Mouse (Mus musculus) MEL (cell line): Measurements from ENCODE around the gene Rab31. TPM values are rescaled to one million over a fixed set of nuclear protein-coding genes. Genes with fewer than 3 reads are reported as not detected.

Experiments
- DNase-seq: peaks from one replicate; pipeline ENCODE4 v3.0.0; 2011; ENCODE audit warnings: low read depth, low spot score
- H3K27ac ChIP-seq: 2 replicates; pipeline ENCODE4 v1.5.1; 2012; ENCODE audit warnings: low read depth, mild to moderate bottlenecking, control low read depth, low read length, moderate library complexity; ENCODE audit not compliant: control insufficient read depth
- H3K27me3 ChIP-seq, 2 experiments: fragments of 150-350 bp in 1 of 2; sonication (generic) in 1 of 2; 2 replicates each; pipeline ENCODE4 v1.6.1; 2012; ENCODE audit warnings: low read length in 2 of 2, mild to moderate bottlenecking in 2 of 2, improper control_type of control experiment in 1 of 2, moderate library complexity in 1 of 2; ENCODE audit not compliant: insufficient read depth in 2 of 2, control insufficient read depth in 1 of 2
- H3K36me3 ChIP-seq, 2 experiments: 2 replicates each; pipeline ENCODE4 v1.6.1; 2012 to 2014; ENCODE audit warnings: low read length in 2 of 2, improper control_type of control experiment in 1 of 2, inconsistent platforms in 1 of 2, mild to moderate bottlenecking in 1 of 2; ENCODE audit not compliant: insufficient read depth in 2 of 2, control insufficient read depth in 1 of 2
- H3K4me1 ChIP-seq, 2 experiments: fragments of 150-350 bp in 1 of 2; sonication (generic) in 1 of 2; 2 replicates each; pipeline ENCODE4 v1.6.1; 2012; ENCODE audit warnings: low read length in 2 of 2, improper control_type of control experiment in 1 of 2, mild to moderate bottlenecking in 1 of 2; ENCODE audit not compliant: insufficient read depth in 2 of 2, control insufficient read depth in 1 of 2
- H3K4me3 ChIP-seq, 2 experiments: fragments of 150-350 bp in 1 of 2; sonication (generic) in 1 of 2; 2 replicates each; pipeline ENCODE4 v1.5.1; 2012; ENCODE audit warnings: low read depth in 2 of 2, low read length in 2 of 2, mild to moderate bottlenecking in 2 of 2, moderate library complexity in 2 of 2, control low read depth in 1 of 2, improper control_type of control experiment in 1 of 2; ENCODE audit not compliant: control insufficient read depth in 1 of 2, insufficient read depth in 1 of 2
- H3K79me2 ChIP-seq: 2 replicates; pipeline ENCODE4 v1.6.1; 2012; ENCODE audit warnings: mild to moderate bottlenecking, low read length, moderate library complexity; ENCODE audit not compliant: control insufficient read depth, poor library complexity, insufficient read depth
- H3K9ac ChIP-seq: 2 replicates; pipeline ENCODE4 v1.6.1; 2012; ENCODE audit warnings: low read depth, mild to moderate bottlenecking, control low read depth, low read length, moderate library complexity; ENCODE audit not compliant: control insufficient read depth, poor library complexity, severe bottlenecking
- H3K9me3 ChIP-seq: fragments of 150-350 bp; sonication (generic); replicated peaks from 2 replicates; pipeline ENCODE4 v1.6.1; 2012; ENCODE audit warnings: mild to moderate bottlenecking, low read length, improper control_type of control experiment, moderate library complexity; ENCODE audit not compliant: insufficient read depth
- CHD1 ChIP-seq: IDR thresholded peaks from 2 replicates; pipeline ENCODE4 v1.6.1; 2012; ENCODE audit warnings: low read depth, mild to moderate bottlenecking, inconsistent platforms, low read length, improper control_type of control experiment
- CHD2 ChIP-seq: IDR thresholded peaks from 2 replicates; pipeline ENCODE4 v1.6.1; 2011; ENCODE audit warnings: low read length, improper control_type of control experiment
- E2F4 ChIP-seq: IDR thresholded peaks from 2 replicates; pipeline ENCODE4 v1.6.1; 2011; ENCODE audit warnings: low read depth, low read length, improper control_type of control experiment, borderline replicate concordance
- ELF1 ChIP-seq: IDR thresholded peaks from 2 replicates; pipeline ENCODE4 v1.6.1; 2014; ENCODE audit warnings: low read depth, mild to moderate bottlenecking, inconsistent platforms, low read length, improper control_type of control experiment, moderate library complexity
- EP300 ChIP-seq, 2 experiments: IDR thresholded peaks; 2 replicates each; pipeline ENCODE4 v1.6.1; 2011; ENCODE audit warnings: improper control_type of control experiment in 2 of 2, low read length in 2 of 2, low read depth in 1 of 2, mild to moderate bottlenecking in 1 of 2
- JUND ChIP-seq: IDR thresholded peaks from 2 replicates; pipeline ENCODE4 v1.6.1; 2011; ENCODE audit warnings: low read depth, mild to moderate bottlenecking, improper control_type of control experiment, low read length
- KAT2A ChIP-seq: conservative IDR thresholded peaks from 2 replicates; pipeline ENCODE4 v1.6.1; 2012; ENCODE audit warnings: low read depth, low read length, improper control_type of control experiment, inconsistent platforms
- MAFK ChIP-seq: IDR thresholded peaks from 2 replicates; pipeline ENCODE4 v1.6.1; 2011; ENCODE audit warnings: low read depth, mild to moderate bottlenecking, low read length, improper control_type of control experiment, borderline replicate concordance
- MAZ ChIP-seq: IDR thresholded peaks from 2 replicates; pipeline ENCODE4 v1.6.1; 2012; ENCODE audit warnings: low read depth, mild to moderate bottlenecking, inconsistent platforms, low read length, improper control_type of control experiment
- POLR2A ChIP-seq, 2 experiments: IDR thresholded peaks; 2 replicates each; pipeline ENCODE4 v1.6.1; 2011 to 2012; ENCODE audit warnings: low read length in 2 of 2, mild to moderate bottlenecking in 2 of 2, control low read depth in 1 of 2, improper control_type of control experiment in 1 of 2, low read depth in 1 of 2, moderate library complexity in 1 of 2; ENCODE audit not compliant: control insufficient read depth in 1 of 2, insufficient read depth in 1 of 2, poor library complexity in 1 of 2
- POLR2AphosphoS2 ChIP-seq: IDR thresholded peaks from 2 replicates; pipeline ENCODE4 v1.6.1; 2011; ENCODE audit warnings: low read length, improper control_type of control experiment
- RCOR1 ChIP-seq: IDR thresholded peaks from 2 replicates; pipeline ENCODE4 v1.6.1; 2012; ENCODE audit warnings: low read depth, mild to moderate bottlenecking, inconsistent platforms, low read length, improper control_type of control experiment
- SIN3A ChIP-seq: IDR thresholded peaks from 2 replicates; pipeline ENCODE4 v1.6.1; 2012; ENCODE audit warnings: low read length, improper control_type of control experiment, inconsistent platforms
- TAL1 ChIP-seq: IDR thresholded peaks from 2 replicates; pipeline ENCODE4 v1.6.1; 2012; ENCODE audit warnings: mild to moderate bottlenecking, inconsistent platforms, low read length, moderate library complexity, mixed read lengths
- TBP ChIP-seq: IDR thresholded peaks from 2 replicates; pipeline ENCODE4 v1.8.0; 2011; ENCODE audit warnings: low read depth, low read length, improper control_type of control experiment
- UBTF ChIP-seq: IDR thresholded peaks from 2 replicates; pipeline ENCODE4 v1.6.1; 2012; ENCODE audit warnings: low read depth, mild to moderate bottlenecking, inconsistent platforms, low read length, improper control_type of control experiment, moderate library complexity, borderline replicate concordance; ENCODE audit not compliant: insufficient read depth
- USF1 ChIP-seq: IDR thresholded peaks from 2 replicates; pipeline ENCODE4 v1.6.1; 2014; ENCODE audit warnings: low read depth, mild to moderate bottlenecking, inconsistent platforms, low read length, improper control_type of control experiment, moderate library complexity
- USF2 ChIP-seq, 2 experiments: IDR thresholded peaks; 2 replicates each; pipeline ENCODE4 v1.6.1; 2011 to 2012; ENCODE audit warnings: improper control_type of control experiment in 2 of 2, low read length in 2 of 2, borderline replicate concordance in 1 of 2, inconsistent platforms in 1 of 2, low read depth in 1 of 2, mild to moderate bottlenecking in 1 of 2; ENCODE audit not compliant: insufficient read depth in 1 of 2
- ZC3H11A ChIP-seq: IDR thresholded peaks from 2 replicates; pipeline ENCODE4 v1.6.1; 2012; ENCODE audit warnings: low read depth, mild to moderate bottlenecking, inconsistent platforms, low read length, improper control_type of control experiment
- ZKSCAN1 ChIP-seq: IDR thresholded peaks from 2 replicates; pipeline ENCODE4 v1.6.1; 2012; ENCODE audit warnings: low read depth, mild to moderate bottlenecking, inconsistent platforms, low read length, improper control_type of control experiment, moderate library complexity
- ZMIZ1 ChIP-seq: IDR thresholded peaks from 2 replicates; pipeline ENCODE4 v1.6.1; 2012; ENCODE audit warnings: low read depth, mild to moderate bottlenecking, inconsistent platforms, low read length, improper control_type of control experiment, moderate library complexity
- ZNF384 ChIP-seq: IDR thresholded peaks from 2 replicates; pipeline ENCODE4 v1.6.1; 2012; ENCODE audit warnings: low read depth, mild to moderate bottlenecking, inconsistent platforms, low read length, improper control_type of control experiment
- polyA plus RNA-seq, 2 experiments: library from polyadenylated mRNA; stranded (reverse) in 1 of 2; unstranded in 1 of 2; fragments of >175 nt in 1 of 2; fragments of >200 nt in 1 of 2; gene quantifications; 2 replicates each; pipeline versions ENCODE4 v1.2.1 to v1.2.4; 2012; ENCODE audit warnings: low replicate concordance in 2 of 2, low read depth in 1 of 2; ENCODE audit not compliant: insufficient read length in 2 of 2, insufficient read depth in 1 of 2, missing spikeins in 1 of 2
- total RNA-seq: library from RNA; depleted of rRNA; stranded (reverse); fragments of 300-350 nt; gene quantifications from 2 replicates; pipeline ENCODE4 v1.2.3, GENCODE M21; 2012

Gene Rab31
- total and polyA plus RNA-seq, 3 experiments: 23.6 to 25.7 TPM; not detected in 1

DNA sequence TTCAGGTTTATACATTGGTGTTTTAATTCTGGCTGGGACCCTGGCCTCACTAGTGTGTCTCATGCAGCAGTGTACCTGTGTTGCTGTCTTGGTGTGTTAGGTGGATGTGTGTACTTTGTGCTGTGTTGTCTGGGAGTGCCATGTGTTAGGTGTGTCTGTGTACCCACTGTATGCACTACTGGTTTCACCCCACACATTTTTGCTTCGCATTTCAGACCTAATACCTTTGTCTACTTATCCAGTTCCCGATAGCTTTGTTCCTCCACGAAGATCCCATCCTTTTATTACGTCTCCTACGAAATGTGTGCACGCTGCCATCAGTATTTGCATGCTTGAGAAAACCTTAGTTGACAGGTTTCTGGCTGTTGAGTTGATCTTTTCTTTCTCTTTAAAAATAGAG, 27.9 kb upstream of the Rab31 start:
- Histone ChIP-seq H3K79me2 (peaks cover 37% of the 10 kb centered on the region), H3K4me1 (peaks cover 4 to 11% of the 10 kb centered on the region in 2 experiments), H3K36me3 (peaks cover 7 to 9% of the 10 kb centered on the region in 2 experiments), H3K27me3 (no peaks in the 10 kb centered on the region), H3K4me3 (no peak overlapping the region), H3K27ac (no peak overlapping the region), H3K9ac (no peak overlapping the region), H3K9me3 (no peaks in the 10 kb centered on the region)
- DNase-seq: no peak
- TF ChIP-seq TBP (no peak), EP300 (IDR thresholded peaks at IDR 0.05; ENCODE audit: low read depth in 1 of 2, low read length in 2 of 2) (no peak), ELF1 (no peak), MAFK (no peak), TAL1 (no peak)

DNA sequence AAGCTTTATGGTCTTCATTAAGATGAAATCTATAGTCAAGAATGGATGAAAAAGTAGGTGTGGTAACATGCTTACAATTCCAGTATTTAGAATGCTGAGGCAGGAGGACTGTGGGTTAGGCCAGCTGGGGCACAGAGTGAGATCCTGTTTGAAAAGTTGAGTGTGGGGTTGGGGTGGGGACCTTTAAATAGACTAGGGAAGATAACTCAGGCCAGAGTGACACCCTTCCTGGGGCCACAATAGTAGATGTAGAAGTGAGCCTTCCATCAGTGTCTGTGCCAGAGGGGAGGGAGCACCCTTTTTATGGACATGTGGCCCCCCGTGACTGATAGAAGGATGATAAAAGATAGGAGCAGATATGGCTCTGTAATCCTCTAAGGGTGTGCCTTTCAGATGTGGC, 26.8 kb upstream of the Rab31 start:
- no peak overlapping the region for H3K27ac ChIP-seq
- no peaks in the 10 kb centered on the region for H3K27me3 ChIP-seq
- 0 out of 4 replicates have a peak, but pooled peaks of 1 of the 2 experiments have one; percentile 6 for TF ChIP-seq USF2 (IDR thresholded peaks at IDR 0.05; ENCODE audit: borderline replicate concordance in 1 of 2, insufficient read depth in 1 of 2, low read depth in 1 of 2, low read length in 2 of 2)
- no peak; the same call in 1 of the 2 replicates for TF ChIP-seq ZNF384
- no peak for TF ChIP-seq UBTF
- TF ChIP-seq SIN3A: 0 out of 2 replicates have a peak, but pooled peaks have one; percentile 12
- H3K4me3 ChIP-seq: no peak overlapping the region
- no peak overlapping the region for H3K9ac ChIP-seq
- peaks cover 4 to 11% of the 10 kb centered on the region in 2 experiments for H3K4me1 ChIP-seq
- H3K79me2 ChIP-seq: peaks cover 45% of the 10 kb centered on the region
- no peaks in the 10 kb centered on the region for H3K9me3 ChIP-seq
- DNase-seq: no peak
- peaks cover 4 to 7% of the 10 kb centered on the region in 2 experiments for H3K36me3 ChIP-seq

GRCm38 (mm10) chr17:65798446-65798845, 25.9 kb upstream of the Rab31 start:
- DNase-seq: no peak
- Histone ChIP-seq H3K4me1 (peaks cover 4 to 11% of the 10 kb centered on the region in 2 experiments), H3K9ac (no peak overlapping the region), H3K4me3 (no peak overlapping the region), H3K36me3 (peaks cover under 1 to 7% of the 10 kb centered on the region in 2 experiments; a peak in 3 of 4 replicates), H3K27me3 (no peaks in the 10 kb centered on the region), H3K9me3 (no peaks in the 10 kb centered on the region), H3K79me2 (peaks cover 49% of the 10 kb centered on the region), H3K27ac (no peak overlapping the region)
- TF ChIP-seq MAFK: no peak
- no peak for TF ChIP-seq USF1
- no peak for TF ChIP-seq KAT2A
- TF ChIP-seq RCOR1: no peak
- no peak for TF ChIP-seq EP300 (IDR thresholded peaks at IDR 0.05; ENCODE audit: low read depth in 1 of 2, low read length in 2 of 2)
- TF ChIP-seq MAZ: no peak
- TF ChIP-seq ZKSCAN1: no peak
- no peak for TF ChIP-seq POLR2A (IDR thresholded peaks at IDR 0.05; ENCODE audit: control insufficient read depth in 1 of 2, insufficient read depth in 1 of 2, low read depth in 1 of 2, low read length in 2 of 2, poor library complexity in 1 of 2)
- TF ChIP-seq ZC3H11A: no peak
- no peak for TF ChIP-seq CHD1
- TF ChIP-seq TAL1: no peak
- TF ChIP-seq ZMIZ1: no peak
- TF ChIP-seq JUND: no peak
- no peak for TF ChIP-seq CHD2
- TF ChIP-seq E2F4: no peak
- no peak for TF ChIP-seq POLR2AphosphoS2
